Mouse (Mus musculus) forebrain, embryonic 13.5 days (tissue): ENCODE measurements around the gene Noc3l. TPM values are rescaled to one million over a fixed set of nuclear protein-coding genes. Genes with fewer than 3 reads are reported as not detected.

ENCODE experiments used
- ATAC-seq: fragments of 200-750 bp; cut with Nextera tagmentation; 2 replicates; pipeline ENCODE4 v1.8.0; 2017
- H3K27ac ChIP-seq: fragments of 300-500 bp; sonication (generic); 2 replicates; pipeline ENCODE4 v1.5.1; 2015; ENCODE audit warnings: inconsistent platforms, mild to moderate bottlenecking, moderate library complexity
- H3K27me3 ChIP-seq: fragments of 300-500 bp; sonication (generic); 2 replicates; pipeline ENCODE4 v1.6.1; 2015; ENCODE audit warnings: mild to moderate bottlenecking, inconsistent platforms
- H3K36me3 ChIP-seq: fragments of 300-500 bp; sonication (generic); 2 replicates; pipeline ENCODE4 v1.6.1; 2015; ENCODE audit warnings: mild to moderate bottlenecking, inconsistent platforms; ENCODE audit not compliant: poor library complexity, severe bottlenecking
- H3K4me1 ChIP-seq: fragments of 300-500 bp; sonication (generic); 2 replicates; pipeline ENCODE4 v1.6.1; 2015; ENCODE audit warnings: inconsistent platforms
- H3K4me2 ChIP-seq: fragments of 300-500 bp; sonication (generic); 2 replicates; pipeline ENCODE4 v1.6.1; 2015; ENCODE audit warnings: inconsistent platforms, mild to moderate bottlenecking, moderate library complexity
- H3K4me3 ChIP-seq: fragments of 300-500 bp; sonication (generic); 2 replicates; pipeline ENCODE4 v1.5.1; 2015; ENCODE audit warnings: mild to moderate bottlenecking, inconsistent platforms
- H3K9ac ChIP-seq: fragments of 300-500 bp; sonication (generic); 2 replicates; pipeline ENCODE4 v1.6.1; 2015; ENCODE audit warnings: mild to moderate bottlenecking, inconsistent platforms
- H3K9me3 ChIP-seq: fragments of 300-500 bp; sonication (generic); replicated peaks from 2 replicates; pipeline ENCODE4 v1.6.1; 2016; ENCODE audit warnings: inconsistent platforms
- WGBS: fragments of 180-500 bp; shearing (Covaris S2); methylation state at CpG from one replicate; pipeline ENCODE4 v1.1.7; 2015; 5-methylcytosine and 5-hydroxymethylcytosine counted together
- polyA plus RNA-seq: library from polyadenylated mRNA; unstranded; fragments of >200 nt; fragmentation: Nextera tagmentation; extraction: Ambion mirVana; gene quantifications from 2 replicates; pipeline ENCODE4 v1.2.1, GENCODE M21; 2015

Noc3l gene
- 7.5 and 8.4 TPM in 2 replicates for polyA plus RNA-seq

- H3K27ac ChIP-seq = peak within 1 kb of the TSS; percentile 63; the same call in 1 of the 2 replicates
- peak; percentile 98 for ATAC-seq
- WGBS = 2% methylated on average over 38 of the region's 38 CpGs
Observed at GRCm38 (mm10) chr19:38818766-38819426, at the start of gene Noc3l. Gene Noc3l, minus strand, starts transcription at chr19:38819237.

GRCm38 (mm10) chr19:38862523-38862922 is 43.5 kb upstream of the Noc3l start:
- 96% methylated on average over 6 of the region's 6 CpGs for WGBS
- Histone ChIP-seq H3K27me3 (no peaks in the 10 kb centered on the region), H3K4me1 (no peaks in the 10 kb centered on the region), H3K4me2 (no peak overlapping the region), H3K36me3 (no peaks in the 10 kb centered on the region), H3K4me3 (no peak overlapping the region), H3K9me3 (no peaks in the 10 kb centered on the region), H3K27ac (no peak overlapping the region), H3K9ac (no peak overlapping the region)
- ATAC-seq = no peak

More at GRCm38 (mm10) chr19:38818766-38819426, at the start of gene Noc3l:
- Histone ChIP-seq H3K9me3 (no peaks in the 10 kb centered on the region), H3K27me3 (no peaks in the 10 kb centered on the region), H3K36me3 (peaks cover 25% of the 10 kb centered on the region), H3K4me2 (peak within 1 kb of the TSS; percentile 89), H3K4me1 (peaks cover 15% of the 10 kb centered on the region), H3K4me3 (peak within 1 kb of the TSS; percentile 87), H3K9ac (peak within 1 kb of the TSS; percentile 86)

- Histone ChIP-seq H3K27ac (no peak overlapping the region), H3K9me3 (no peaks in the 10 kb centered on the region), H3K4me1 (peaks cover 7% of the 10 kb centered on the region; the same call in 1 of the 2 replicates), H3K36me3 (no peaks in the 10 kb centered on the region), H3K4me2 (no peak overlapping the region), H3K27me3 (no peaks in the 10 kb centered on the region), H3K9ac (no peak overlapping the region), H3K4me3 (no peak overlapping the region)
- ATAC-seq = no peak
- WGBS = 93% methylated on average over 3 of the region's 3 CpGs
Observed at GRCm38 (mm10) chr19:38858224-38858623, 39.2 kb upstream of the Noc3l start.

GRCm38 (mm10) chr19:38846373-38846772 is 27.3 kb upstream of the Noc3l start:
- ATAC-seq = no peak
- H3K27me3 ChIP-seq = no peaks in the 10 kb centered on the region
- WGBS = 92% methylated on average over 2 of the region's 2 CpGs
- H3K4me3 ChIP-seq = no peak overlapping the region
- H3K36me3 ChIP-seq = no peaks in the 10 kb centered on the region
- H3K27ac ChIP-seq = no peak overlapping the region
- no peaks in the 10 kb centered on the region for H3K4me1 ChIP-seq
- no peak overlapping the region for H3K4me2 ChIP-seq
- H3K9me3 ChIP-seq = no peaks in the 10 kb centered on the region
- no peak overlapping the region for H3K9ac ChIP-seq

- Histone ChIP-seq H3K4me2 (no peak overlapping the region), H3K9ac (no peak overlapping the region), H3K4me3 (no peak overlapping the region), H3K27me3 (no peaks in the 10 kb centered on the region), H3K9me3 (no peaks in the 10 kb centered on the region), H3K4me1 (0 out of 2 replicates have a peak, but pooled peaks cover 3% of the 10 kb centered on the region), H3K27ac (no peak overlapping the region), H3K36me3 (no peaks in the 10 kb centered on the region)
- 52% methylated on average over 5 of the region's 5 CpGs for WGBS
- ATAC-seq = no peak
Observed at GRCm38 (mm10) chr19:38844817-38845216, 25.8 kb upstream of the Noc3l start.

GRCm38 (mm10) chr19:38837171-38837641 is 18.2 kb upstream of the Noc3l start:
- no peaks in the 10 kb centered on the region for H3K9me3 ChIP-seq
- H3K4me1 ChIP-seq = peaks cover 15% of the 10 kb centered on the region
- WGBS = under 1% methylated on average over 47 of the region's 54 CpGs
- H3K27me3 ChIP-seq = no peaks in the 10 kb centered on the region
- ATAC-seq = peak; percentile 59
- H3K4me2 ChIP-seq = peak overlapping the region; percentile 64
- peak overlapping the region; percentile 82 for H3K4me3 ChIP-seq
- peak overlapping the region; percentile 85 for H3K9ac ChIP-seq
- H3K36me3 ChIP-seq = no peaks in the 10 kb centered on the region
- peak overlapping the region; percentile 88 for H3K27ac ChIP-seq

GRCm38 (mm10) chr19:38836438-38837170 is 17.6 kb upstream of the Noc3l start, which contains the start of gene Tbc1d12:
Gene Tbc1d12, plus strand, starts transcription at chr19:38836579.
- Histone ChIP-seq H3K4me3 (peak within 1 kb of the TSS; percentile 82), H3K4me1 (peaks cover 15% of the 10 kb centered on the region), H3K4me2 (peak within 1 kb of the TSS; percentile 64), H3K27ac (peak within 1 kb of the TSS; percentile 88), H3K27me3 (no peaks in the 10 kb centered on the region), H3K36me3 (no peaks in the 10 kb centered on the region), H3K9me3 (no peaks in the 10 kb centered on the region), H3K9ac (peak within 1 kb of the TSS; percentile 85)
- ATAC-seq = peak; percentile 95
- under 1% methylated on average over 68 of the region's 101 CpGs for WGBS

- H3K27me3 ChIP-seq = no peaks in the 10 kb centered on the region
- peaks cover 15% of the 10 kb centered on the region for H3K4me1 ChIP-seq
- H3K9me3 ChIP-seq = no peaks in the 10 kb centered on the region
- peak overlapping the region; percentile 82 for H3K4me3 ChIP-seq
- H3K36me3 ChIP-seq = no peaks in the 10 kb centered on the region
- peak overlapping the region; percentile 64 for H3K4me2 ChIP-seq
- H3K9ac ChIP-seq = peak overlapping the region; percentile 85
- no peak for ATAC-seq
- no peak overlapping the region for H3K27ac ChIP-seq
- 28% methylated on average over 10 of the region's 10 CpGs for WGBS
Observed at GRCm38 (mm10) chr19:38836084-38836437, 17.0 kb upstream of the Noc3l start.

GRCm38 (mm10) chr19:38833224-38833623 is 14.2 kb upstream of the Noc3l start:
- Histone ChIP-seq H3K9ac (no peak overlapping the region), H3K27ac (no peak overlapping the region), H3K4me1 (peaks cover 3% of the 10 kb centered on the region), H3K9me3 (no peaks in the 10 kb centered on the region), H3K4me2 (no peak overlapping the region), H3K27me3 (no peaks in the 10 kb centered on the region), H3K4me3 (no peak overlapping the region), H3K36me3 (no peaks in the 10 kb centered on the region)
- no peak for ATAC-seq
- WGBS = 67% methylated on average over 1 of the region's 1 CpGs

- H3K27ac ChIP-seq = no peak overlapping the region
- H3K9me3 ChIP-seq = no peaks in the 10 kb centered on the region
- 91% methylated on average over 4 of the region's 4 CpGs for WGBS
- peaks cover 11% of the 10 kb centered on the region for H3K36me3 ChIP-seq
- no peak overlapping the region for H3K4me2 ChIP-seq
- no peak overlapping the region for H3K4me3 ChIP-seq
- no peak for ATAC-seq
- no peak overlapping the region for H3K9ac ChIP-seq
- peaks cover 15% of the 10 kb centered on the region for H3K4me1 ChIP-seq
- H3K27me3 ChIP-seq = no peaks in the 10 kb centered on the region
Observed at GRCm38 (mm10) chr19:38820186-38820804, 1.3 kb upstream of the Noc3l start.

GRCm38 (mm10) chr19:38819427-38819802 is 378 bp upstream of the Noc3l start:
- no peaks in the 10 kb centered on the region for H3K27me3 ChIP-seq
- WGBS = 14% methylated on average over 16 of the region's 16 CpGs
- H3K4me2 ChIP-seq = peak overlapping the region; percentile 89
- peaks cover 15% of the 10 kb centered on the region for H3K4me1 ChIP-seq
- H3K4me3 ChIP-seq = peak overlapping the region; percentile 87
- H3K9me3 ChIP-seq = no peaks in the 10 kb centered on the region
- H3K27ac ChIP-seq = peak overlapping the region; percentile 63; the same call in 1 of the 2 replicates
- ATAC-seq = peak; percentile 69; the same call in 1 of the 2 replicates
- peak overlapping the region; percentile 86 for H3K9ac ChIP-seq
- H3K36me3 ChIP-seq = peaks cover 20% of the 10 kb centered on the region

GRCm38 (mm10) chr19:38818191-38818590 is 846 bp downstream of the Noc3l start:
- H3K9me3 ChIP-seq = no peaks in the 10 kb centered on the region
- H3K9ac ChIP-seq = peak overlapping the region; percentile 86
- peak overlapping the region; percentile 89 for H3K4me2 ChIP-seq
- H3K4me3 ChIP-seq = peak overlapping the region; percentile 87
- H3K4me1 ChIP-seq = peaks cover 15% of the 10 kb centered on the region
- H3K27me3 ChIP-seq = no peaks in the 10 kb centered on the region
- peaks cover 28% of the 10 kb centered on the region for H3K36me3 ChIP-seq
- no peak overlapping the region for H3K27ac ChIP-seq
- no peak for ATAC-seq
- WGBS = 37% methylated on average over 8 of the region's 8 CpGs
